Mouse (Mus musculus) gastrocnemius, adult 2 months (tissue): ENCODE measurements around the gene Kank3. TPM values are rescaled to one million over a fixed set of nuclear protein-coding genes. Genes with fewer than 3 reads are reported as not detected.

Source experiments
- DNase-seq: peaks from one replicate; pipeline ENCODE4 v3.0.0; 2022
- H3K27ac ChIP-seq: fragments of 200-600 bp; 2 replicates; pipeline ENCODE4 v1.8.1; 2022; ENCODE audit warnings: mild to moderate bottlenecking
- H3K4me3 ChIP-seq: fragments of 200-600 bp; 2 replicates; pipeline ENCODE4 v1.8.1; 2022; ENCODE audit warnings: mild to moderate bottlenecking, moderate library complexity
- CTCF ChIP-seq: fragments of 200-600 bp; IDR thresholded peaks from 2 replicates; pipeline ENCODE4 v1.8.1; 2022; ENCODE audit warnings: antibody characterized with exemption, mild to moderate bottlenecking, moderate library complexity
- intact Hi-C: fragments of 180-260 bp; cut with DNase I; formaldehyde crosslinking; loops from one replicate; pipeline ENCODE4 v1.15.1; 2025
- total RNA-seq, 2 experiments: library from RNA; stranded (reverse); gene quantifications; 2 replicates each; pipeline ENCODE4 v1.2.3; 2021

Kank3 gene
- total RNA-seq, 2 experiments from 2014 or later: 15.7 to 24.5 TPM

- no peak for DNase-seq
- peak overlapping the region; percentile 22; the same call in 1 of the 2 replicates for H3K4me3 ChIP-seq
- H3K27ac ChIP-seq: peak overlapping the region; percentile 68
- TF ChIP-seq CTCF: no peak
- intact Hi-C loops: loop anchor here (5.0 to 10.0 kb wide), 3 partner anchors 147 to 475 kb away; partner anchors contain the start of gene Zfp81
These were observed 19.2 kb downstream of the Kank3 start for GRCm38 (mm10) chr17:33829561-33829960.

- intact Hi-C loops: no loop called here
- TF ChIP-seq CTCF: no peak
- Histone ChIP-seq H3K4me3 (peak within 1 kb of the TSS; percentile 84), H3K27ac (peak within 1 kb of the TSS; percentile 91)
- DNase-seq: peak; percentile 95
These were observed 32.9 kb downstream of the Kank3 start, which contains the start of gene Cd320 for GRCm38 (mm10) chr17:33842966-33843795. Gene Cd320, plus strand, starts transcription at chr17:33843091.

DNA sequence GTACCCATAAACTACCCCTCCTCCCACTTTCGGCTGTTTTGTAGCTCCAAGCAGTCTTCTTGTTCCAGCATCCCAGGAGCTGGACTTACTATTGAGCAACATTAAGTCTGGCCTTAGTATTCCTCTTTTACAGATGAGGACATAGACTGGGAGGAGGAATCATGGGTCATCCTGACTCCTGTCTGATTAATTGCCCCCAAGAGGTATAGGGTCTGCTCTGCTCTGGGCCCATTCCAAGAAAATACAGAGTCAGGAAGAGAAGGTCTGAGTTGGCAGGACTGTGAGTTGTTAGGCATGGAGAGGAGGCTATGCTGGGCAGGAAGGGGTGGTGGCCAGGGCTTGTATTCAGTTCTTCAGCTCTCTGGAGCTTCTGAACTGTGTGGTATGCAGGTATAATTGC is 33.9 kb downstream of the Kank3 start:
- DNase-seq: no peak
- 0 out of 2 replicates have a peak overlapping the region, but pooled peaks have one; percentile 91 for H3K27ac ChIP-seq
- intact Hi-C loops: no loop called here
- H3K4me3 ChIP-seq: peak overlapping the region; percentile 84
- no peak for TF ChIP-seq CTCF

GRCm38 (mm10) chr17:33848139-33848538 is 37.8 kb downstream of the Kank3 start:
- no peak for TF ChIP-seq CTCF
- DNase-seq: no peak
- intact Hi-C loops: no loop called here
- Histone ChIP-seq H3K4me3 (no peak overlapping the region), H3K27ac (no peak overlapping the region)

DNA sequence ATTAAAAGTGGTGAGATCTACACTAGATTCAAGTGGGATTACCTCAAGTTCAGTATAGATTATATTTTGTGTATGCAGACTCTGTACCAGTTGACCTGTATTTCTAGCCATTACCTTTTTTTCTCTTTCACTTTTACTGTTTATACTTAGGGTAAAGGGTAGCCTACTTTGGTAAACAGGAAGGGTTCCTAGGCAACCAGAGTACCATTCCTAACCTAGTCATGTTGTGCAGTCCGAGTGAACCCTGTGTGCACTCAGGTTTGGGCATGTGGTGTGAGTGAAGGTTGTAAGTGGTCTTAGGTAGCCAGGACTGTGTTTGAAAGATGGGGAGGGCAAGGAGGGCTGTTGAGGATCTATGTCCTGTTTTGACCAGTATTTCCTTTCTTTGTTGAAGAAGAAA is 41.0 kb downstream of the Kank3 start:
- no peak overlapping the region for H3K4me3 ChIP-seq
- no peak for TF ChIP-seq CTCF
- no peak overlapping the region for H3K27ac ChIP-seq
- intact Hi-C loops: no loop called here
- no peak for DNase-seq

DNA sequence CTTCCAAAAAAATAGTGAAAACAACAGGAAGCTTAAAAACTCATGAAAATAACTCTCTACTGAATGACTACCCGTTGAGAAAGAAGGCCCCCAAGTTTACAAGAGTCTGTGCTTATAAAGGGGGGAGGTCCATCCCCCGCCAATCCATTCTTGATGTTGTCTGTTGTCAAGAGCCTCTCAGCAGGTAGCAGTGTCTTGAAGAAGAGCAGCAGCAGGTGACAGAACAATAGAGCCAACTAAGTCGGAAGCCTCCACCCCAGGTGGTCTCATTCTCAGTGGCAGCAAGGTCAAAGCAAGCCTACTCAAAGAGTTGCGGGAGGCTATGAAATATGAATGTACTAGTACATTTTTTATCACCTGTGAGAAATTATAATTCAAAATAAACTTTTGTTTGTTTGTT is 47.5 kb downstream of the Kank3 start:
- DNase-seq: no peak
- TF ChIP-seq CTCF: no peak
- intact Hi-C loops: no loop called here
- H3K4me3 ChIP-seq: no peak overlapping the region
- no peak overlapping the region for H3K27ac ChIP-seq

DNA sequence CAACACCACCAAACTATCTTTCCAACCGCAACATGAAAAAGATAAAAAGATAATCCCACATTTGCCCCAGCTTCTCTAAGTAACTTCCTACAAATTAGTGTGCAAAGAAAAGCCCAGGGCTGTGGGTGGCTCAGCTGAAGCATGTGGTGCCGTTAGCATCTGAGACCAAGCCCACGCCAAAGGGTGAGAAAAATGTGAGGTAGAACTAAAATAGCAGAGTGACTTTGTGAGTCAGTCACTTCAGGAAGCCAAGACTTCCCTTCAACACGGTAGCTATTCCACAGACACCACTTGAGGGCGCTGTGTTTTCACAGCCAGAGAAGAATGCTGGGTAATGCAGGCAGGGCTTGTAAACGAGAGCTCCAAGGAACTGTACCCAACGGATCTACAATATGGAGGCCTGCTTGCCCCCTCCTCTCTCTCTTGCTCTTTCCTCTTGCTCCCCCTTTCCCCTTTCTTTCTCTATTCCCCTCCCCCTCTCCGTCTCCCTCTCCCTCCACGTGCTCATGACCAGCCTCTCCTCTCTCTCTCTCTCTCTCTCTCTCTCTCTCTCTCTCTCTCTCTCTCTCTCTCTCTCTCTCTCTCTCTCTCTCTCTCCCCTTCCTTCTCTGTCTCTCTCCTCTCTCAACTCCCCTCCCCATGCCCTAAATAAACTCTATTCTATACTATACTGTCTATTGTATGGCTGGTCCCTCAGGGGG is 55.2 kb downstream of the Kank3 start:
- DNase-seq: peak; percentile 56
- peak overlapping the region; percentile 21; the same call in 1 of the 2 replicates for H3K4me3 ChIP-seq
- intact Hi-C loops: no loop called here
- 0 out of 2 replicates have a peak overlapping the region, but pooled peaks have one; percentile 38 for H3K27ac ChIP-seq
- peak; percentile 67 for TF ChIP-seq CTCF

Other genes starting within 250 kb of the Kank3 start
- 1 to 10 TPM; 5.4 to 8.2 TPM for gene Zfp414, start 181.4 kb upstream of the Kank3 start, total RNA-seq
- gene Pram1, start 172.5 kb upstream of the Kank3 start, total RNA-seq: under 1 TPM in 1 of 2 experiments, not detected in 1; 0.17 TPM
- gene Hnrnpm, start 123.7 kb upstream of the Kank3 start, total RNA-seq: 10 to 100 TPM; 79.1 to 95.6 TPM
- 10 to 100 TPM; 88.8 to 90.7 TPM for gene March2, start 91.8 kb upstream of the Kank3 start, total RNA-seq
- 100 to 1,000 TPM; 134 to 150 TPM for gene Rab11b, start 50.0 kb upstream of the Kank3 start, total RNA-seq
- 1 to 10 TPM; 1.4 to 5.9 TPM for gene Angptl4, start 28.7 kb upstream of the Kank3 start, total RNA-seq
- gene Rps28, start 14.0 kb downstream of the Kank3 start, total RNA-seq: 100 to 1,000 TPM; 541 to 640 TPM
- 100 to 1,000 TPM; 351 to 407 TPM for gene Ndufa7, start 14.1 kb downstream of the Kank3 start, total RNA-seq
- 10 to 100 TPM; 13.8 to 16.1 TPM for gene Cd320, start 32.6 kb downstream of the Kank3 start, total RNA-seq
- not detected for gene Gm7029, start 63.3 kb downstream of the Kank3 start, total RNA-seq
- gene Kifc1, start 80.1 kb downstream of the Kank3 start, total RNA-seq: under 1 TPM; 0.23 to 0.33 TPM
- gene Platr17, start 94.6 kb downstream of the Kank3 start, total RNA-seq: not detected
- gene Daxx, start 98.9 kb downstream of the Kank3 start, total RNA-seq: 10 to 100 TPM; 13.3 to 13.9 TPM
- gene Tapbp, start 105.4 kb downstream of the Kank3 start, total RNA-seq: 10 to 100 TPM; 34.0 to 44.4 TPM
- 10 to 100 TPM; 14.5 to 14.8 TPM for gene Zbtb22, start 105.4 kb downstream of the Kank3 start, total RNA-seq
- gene Rgl2, start 119.0 kb downstream of the Kank3 start, total RNA-seq: 10 to 100 TPM; 31.4 to 34.0 TPM
- gene Pfdn6, start 129.8 kb downstream of the Kank3 start, total RNA-seq: 10 to 100 TPM; 51.2 to 67.6 TPM
- gene Wdr46, start 130.1 kb downstream of the Kank3 start, total RNA-seq: 1 to 10 TPM; 8.6 to 8.8 TPM
- 1 to 10 TPM; 1.3 to 1.4 TPM for gene B3galt4, start 141.0 kb downstream of the Kank3 start, total RNA-seq
- gene Vps52, start 145.3 kb downstream of the Kank3 start, total RNA-seq: 10 to 100 TPM; 31.7 to 33.4 TPM
- gene Rps18, start 145.5 kb downstream of the Kank3 start, total RNA-seq: 100 to 1,000 TPM; 364 to 443 TPM
- gene H2-K1, start 189.8 kb downstream of the Kank3 start, total RNA-seq: 10 to 100 TPM; 28.2 to 41.1 TPM
- gene Ring1, start 214.2 kb downstream of the Kank3 start, total RNA-seq: 10 to 100 TPM; 11.6 to 12.8 TPM
- 10 to 100 TPM; 69.9 to 82.3 TPM for gene H2-Ke6, start 217.5 kb downstream of the Kank3 start, total RNA-seq
- gene Slc39a7, start 221.2 kb downstream of the Kank3 start, total RNA-seq: 10 to 100 TPM; 44.6 to 49.5 TPM
- gene Rxrb, start 221.3 kb downstream of the Kank3 start, total RNA-seq: 10 to 100 TPM; 40.5 to 41.7 TPM
- 1 to 10 TPM; 3.0 to 9.6 TPM for gene Col11a2, start 228.9 kb downstream of the Kank3 start, total RNA-seq